17 mouse cellular contexts compared by ENCODE assay signal in genomic region chr16:5760821-5761220, GRCm38 (mm10).
"Had no signal": no experiment of that assay in that cellular context is flagged by ENCODE, and none has a peak within 500 bp of the region (broad histone marks: within the 10 kb centered on the region; RNA-seq: fewer than 3 reads in every experiment).

No protein-coding gene starts in this region.

- H3K36me3 ChIP-seq: midbrain, embryonic 10.5 days; midbrain, embryonic 12.5 days; neural tube, embryonic 13.5 days; neural tube, embryonic 15.5 days had no signal

- DNase-seq: lung, adult 18-20 months; lung, embryonic 14.5 days; lung, postnatal 10 days; lung, postnatal 4 days; midbrain, embryonic 14.5 days; right cerebral cortex, postnatal 25 days; spleen, adult 18-20 months; thymus, adult 18-20 months; thymus, postnatal 14 days; thymus, postnatal 36 days had no signal

- H3K9me3 ChIP-seq: midbrain, embryonic 10.5 days; midbrain, embryonic 12.5 days; neural tube, embryonic 13.5 days; neural tube, embryonic 15.5 days had no signal

- H3K4me3 ChIP-seq: midbrain, embryonic 10.5 days; midbrain, embryonic 12.5 days; myocyte; neural tube, embryonic 13.5 days; neural tube, embryonic 15.5 days had no signal

- H3K9ac ChIP-seq: liver, embryonic 14.5 days; lung, embryonic 14.5 days; midbrain, embryonic 12.5 days; neural tube, embryonic 13.5 days; neural tube, embryonic 15.5 days had no signal

- H3K27ac ChIP-seq: liver, embryonic 14.5 days; midbrain, embryonic 10.5 days; midbrain, embryonic 12.5 days; neural tube, embryonic 13.5 days; neural tube, embryonic 15.5 days had no signal

- H3K4me1 ChIP-seq: midbrain, embryonic 12.5 days; neural tube, embryonic 15.5 days had no signal

- H3K27me3 ChIP-seq: midbrain, embryonic 12.5 days; neural tube, embryonic 13.5 days; neural tube, embryonic 15.5 days had no signal

- H3K4me2 ChIP-seq: lung, embryonic 14.5 days; midbrain, embryonic 12.5 days; neural tube, embryonic 13.5 days; neural tube, embryonic 15.5 days had no signal

- ATAC-seq: midbrain, embryonic 16.5 days had no signal
